Mouse (Mus musculus) limb, embryonic 14.5 days (tissue): ENCODE measurements around the gene Spen. TPM values are rescaled to one million over a fixed set of nuclear protein-coding genes. Genes with fewer than 3 reads are reported as not detected.

Experiments used
- ATAC-seq: fragments of 200-750 bp; cut with Nextera tagmentation; 2 replicates; pipeline ENCODE4 v1.8.0; 2017; ENCODE audit warnings: low read depth, moderate number of reproducible peaks, moderate TSS enrichment; ENCODE audit not compliant: low FRiP score
- DNase-seq: peaks from one replicate; pipeline ENCODE4 v3.0.0-alpha.2; 2015; ENCODE audit warnings: low spot score
- H3K27ac ChIP-seq: fragments of 300-500 bp; sonication (generic); replicated peaks from 2 replicates; pipeline ENCODE4 v1.5.1; 2014; ENCODE audit warnings: low read depth, mild to moderate bottlenecking, low read length, moderate library complexity, mixed read lengths
- H3K27me3 ChIP-seq: fragments of 300-500 bp; sonication (generic); 2 replicates; pipeline ENCODE4 v1.6.1; 2014; ENCODE audit warnings: low read length, mixed read lengths; ENCODE audit not compliant: control insufficient read depth, insufficient read depth
- H3K36me3 ChIP-seq: fragments of 300-500 bp; sonication (generic); 2 replicates; pipeline ENCODE4 v1.6.1; 2014; ENCODE audit warnings: mild to moderate bottlenecking, low read length, moderate library complexity, mixed read lengths; ENCODE audit not compliant: control insufficient read depth, insufficient read depth
- H3K4me1 ChIP-seq: fragments of 300-500 bp; sonication (generic); 2 replicates; pipeline ENCODE4 v1.6.1; 2014; ENCODE audit warnings: antibody characterized with exemption, low read length, mixed read lengths; ENCODE audit not compliant: control insufficient read depth, insufficient read depth
- H3K4me2 ChIP-seq: fragments of 300-500 bp; sonication (generic); replicated peaks from 2 replicates; pipeline ENCODE4 v1.6.1; 2014; ENCODE audit warnings: low read depth, mild to moderate bottlenecking, low read length, moderate library complexity; ENCODE audit not compliant: severe bottlenecking
- H3K4me3 ChIP-seq: fragments of 300-500 bp; sonication (generic); replicated peaks from 2 replicates; pipeline ENCODE4 v1.5.1; 2014; ENCODE audit warnings: low read length
- H3K9ac ChIP-seq: fragments of 300-500 bp; sonication (generic); 2 replicates; pipeline ENCODE4 v1.6.1; 2014; ENCODE audit warnings: mild to moderate bottlenecking, low read depth, low read length, moderate library complexity; ENCODE audit not compliant: severe bottlenecking
- H3K9me3 ChIP-seq: fragments of 300-500 bp; sonication (generic); 2 replicates; pipeline ENCODE4 v1.6.1; 2016; ENCODE audit warnings: low read length; ENCODE audit not compliant: control insufficient read depth
- POLR2A ChIP-seq: fragments of 200-500 bp; IDR thresholded peaks from 2 replicates; pipeline ENCODE4 v1.8.0; 2012; ENCODE audit warnings: inconsistent platforms, mild to moderate bottlenecking, moderate library complexity, borderline replicate concordance; ENCODE audit not compliant: insufficient read depth, insufficient read length; ENCODE audit errors: extremely low read depth
- WGBS: fragments of 180-500 bp; shearing (Covaris S2); extraction: QIAGEN DNeasy Blood & Tissue Kit; methylation state at CpG from one replicate; pipeline ENCODE4 v1.1.7; 2014; 5-methylcytosine and 5-hydroxymethylcytosine counted together
- polyA plus RNA-seq, 2 experiments: library from polyadenylated mRNA; depleted of rRNA in 1 of 2; stranded (reverse) in 1 of 2; unstranded in 1 of 2; fragments of >200 nt; fragmentation: Nextera tagmentation in 1 of 2; extraction: Ambion mirVana in 1 of 2; gene quantifications; 2 replicates each; pipeline versions ENCODE4 v1.2.1 to v1.2.3; 2012 to 2014

Spen gene
- polyA plus RNA-seq, 2 experiments: 13.1 to 15.9 TPM

DNA sequence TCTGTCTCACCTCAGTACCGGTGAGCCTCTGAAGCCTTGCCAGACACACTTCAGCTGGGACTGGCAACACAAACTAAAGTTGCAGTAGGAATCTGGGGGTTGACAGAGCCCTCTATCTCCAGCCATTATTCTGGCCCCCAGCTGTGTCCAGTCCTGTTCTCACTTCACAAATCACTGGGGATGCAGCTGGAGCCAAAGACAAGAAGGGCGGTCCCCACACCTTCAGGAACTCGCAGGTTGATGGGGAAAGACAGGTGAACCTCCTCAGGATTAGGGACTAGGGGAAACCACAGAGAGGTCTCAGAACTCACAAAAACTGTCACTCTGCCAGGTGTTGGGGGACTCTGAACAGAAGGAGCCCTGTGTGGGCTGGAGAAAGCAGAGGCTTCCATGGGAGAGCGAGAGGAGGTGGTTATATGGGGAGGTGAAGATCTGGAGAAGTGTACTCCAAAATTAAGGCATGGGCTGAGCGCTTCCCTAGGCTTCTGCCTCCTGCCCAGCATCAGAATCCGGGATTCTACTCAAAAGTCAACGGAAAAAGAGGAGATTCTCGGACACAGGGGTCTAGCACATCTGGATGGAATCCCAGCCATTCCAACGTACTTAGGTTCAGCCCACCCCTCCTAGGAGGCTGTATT is 118.1 kb downstream of the Spen start, which contains the start of gene Hspb7:
Gene Hspb7, plus strand, starts transcription at position 588 of the 638 bp plus-strand sequence.
- Histone ChIP-seq H3K27me3 (no peaks in the 10 kb centered on the region), H3K36me3 (no peaks in the 10 kb centered on the region), H3K27ac (no peak within 1 kb of the TSS), H3K4me2 (no peak within 1 kb of the TSS), H3K4me1 (peaks cover 8% of the 10 kb centered on the region), H3K9ac (peak within 1 kb of the TSS; percentile 25; the same call in 1 of the 2 replicates), H3K4me3 (no peak within 1 kb of the TSS), H3K9me3 (no peaks in the 10 kb centered on the region)
- no peak for TF ChIP-seq POLR2A
- DNase-seq (no peak), ATAC-seq (no peak)
- 39% methylated on average over 9 of the region's 9 CpGs for WGBS

- Histone ChIP-seq H3K4me2 (no peak overlapping the region), H3K9me3 (no peaks in the 10 kb centered on the region), H3K27ac (no peak overlapping the region), H3K4me1 (peaks cover 3% of the 10 kb centered on the region), H3K4me3 (no peak overlapping the region), H3K27me3 (no peaks in the 10 kb centered on the region), H3K36me3 (no peaks in the 10 kb centered on the region), H3K9ac (no peak overlapping the region)
- ATAC-seq (no peak), DNase-seq (no peak)
- WGBS: 57% methylated on average over 27 of the region's 27 CpGs
- TF ChIP-seq POLR2A: no peak
Observed at GRCm38 (mm10) chr4:141419398-141420191, 118.8 kb downstream of the Spen start.

Other genes with a start within 250 kb of the Spen start
- gene Epha2, start 237.4 kb downstream of the Spen start, polyA plus RNA-seq (2012; rRNA removed): 9.4 and 13.1 TPM in 2 replicates
- gene Epha2, start 237.4 kb downstream of the Spen start, polyA plus RNA-seq (2014; fragmentation: Nextera tagmentation; extraction: Ambion mirVana): 2.2 and 2.4 TPM in 2 replicates
- gene Fam131c, start 170.4 kb downstream of the Spen start, polyA plus RNA-seq (2012; rRNA removed): 1.2 and 1.8 TPM in 2 replicates
- gene Fam131c, start 170.4 kb downstream of the Spen start, polyA plus RNA-seq (2014; fragmentation: Nextera tagmentation; extraction: Ambion mirVana): 1.5 and 1.6 TPM in 2 replicates
- 0.75 and 1.3 TPM in 2 replicates for gene Clcnka, start 139.9 kb downstream of the Spen start, polyA plus RNA-seq (2012; rRNA removed)
- 0.36 and 0.61 TPM in 2 replicates for gene Clcnka, start 139.9 kb downstream of the Spen start, polyA plus RNA-seq (2014; fragmentation: Nextera tagmentation; extraction: Ambion mirVana)
- 0.21 TPM in 1 of 2 replicates, not detected in the other for gene Clcnkb, start 122.6 kb downstream of the Spen start, polyA plus RNA-seq (2012; rRNA removed)
- gene Clcnkb, start 122.6 kb downstream of the Spen start, polyA plus RNA-seq (2014; fragmentation: Nextera tagmentation; extraction: Ambion mirVana): 0.51 TPM in 1 of 2 replicates, not detected in the other
- 3.0 and 3.2 TPM in 2 replicates for gene Hspb7, start 117.8 kb downstream of the Spen start, polyA plus RNA-seq (2012; rRNA removed)
- 0.43 and 1.3 TPM in 2 replicates for gene Hspb7, start 117.8 kb downstream of the Spen start, polyA plus RNA-seq (2014; fragmentation: Nextera tagmentation; extraction: Ambion mirVana)
- not detected in 2 replicates for gene Srarp, start 102.5 kb downstream of the Spen start, polyA plus RNA-seq (2012; rRNA removed)
- gene Srarp, start 102.5 kb downstream of the Spen start, polyA plus RNA-seq (2014; fragmentation: Nextera tagmentation; extraction: Ambion mirVana): not detected in 2 replicates
- gene Zbtb17, start 93.9 kb downstream of the Spen start, polyA plus RNA-seq (2012; rRNA removed): 48.5 and 55.0 TPM in 2 replicates
- 29.0 and 30.5 TPM in 2 replicates for gene Zbtb17, start 93.9 kb downstream of the Spen start, polyA plus RNA-seq (2014; fragmentation: Nextera tagmentation; extraction: Ambion mirVana)
- 52.2 and 59.7 TPM in 2 replicates for gene Fblim1, start 67.5 kb upstream of the Spen start, polyA plus RNA-seq (2012; rRNA removed)
- 33.7 and 43.2 TPM in 2 replicates for gene Fblim1, start 67.5 kb upstream of the Spen start, polyA plus RNA-seq (2014; fragmentation: Nextera tagmentation; extraction: Ambion mirVana)
- 0.49 and 0.54 TPM in 2 replicates for gene Tmem82, start 80.0 kb upstream of the Spen start, polyA plus RNA-seq (2012; rRNA removed)
- 0.21 TPM in 1 of 2 replicates, not detected in the other for gene Tmem82, start 80.0 kb upstream of the Spen start, polyA plus RNA-seq (2014; fragmentation: Nextera tagmentation; extraction: Ambion mirVana)
- gene Slc25a34, start 85.2 kb upstream of the Spen start, polyA plus RNA-seq (2012; rRNA removed): 0.16 and 0.26 TPM in 2 replicates
- not detected in 2 replicates for gene Slc25a34, start 85.2 kb upstream of the Spen start, polyA plus RNA-seq (2014; fragmentation: Nextera tagmentation; extraction: Ambion mirVana)
- 51.8 and 67.8 TPM in 2 replicates for gene Plekhm2, start 126.3 kb upstream of the Spen start, polyA plus RNA-seq (2012; rRNA removed)
- gene Plekhm2, start 126.3 kb upstream of the Spen start, polyA plus RNA-seq (2014; fragmentation: Nextera tagmentation; extraction: Ambion mirVana): 4.9 and 6.4 TPM in 2 replicates
- gene Rsc1a1, start 147.0 kb upstream of the Spen start, polyA plus RNA-seq (2012; rRNA removed): 9.0 and 11.5 TPM in 2 replicates
- 1.5 and 1.7 TPM in 2 replicates for gene Rsc1a1, start 147.0 kb upstream of the Spen start, polyA plus RNA-seq (2014; fragmentation: Nextera tagmentation; extraction: Ambion mirVana)
- 21.9 and 22.1 TPM in 2 replicates for gene Ddi2, start 184.8 kb upstream of the Spen start, polyA plus RNA-seq (2012; rRNA removed)
- 18.5 and 20.0 TPM in 2 replicates for gene Ddi2, start 184.8 kb upstream of the Spen start, polyA plus RNA-seq (2014; fragmentation: Nextera tagmentation; extraction: Ambion mirVana)
- gene Agmat, start 208.1 kb upstream of the Spen start, polyA plus RNA-seq (2012; rRNA removed): 0.21 TPM in 1 of 2 replicates, not detected in the other
- not detected in 2 replicates for gene Agmat, start 208.1 kb upstream of the Spen start, polyA plus RNA-seq (2014; fragmentation: Nextera tagmentation; extraction: Ambion mirVana)